Mouse (Mus musculus) forebrain, embryonic 13.5 days (tissue): ENCODE measurements around the gene Ibsp. TPM values are rescaled to one million over a fixed set of nuclear protein-coding genes. Genes with fewer than 3 reads are reported as not detected.

Source experiments
- ATAC-seq: fragments of 200-750 bp; cut with Nextera tagmentation; 2 replicates; pipeline ENCODE4 v1.8.0; 2017
- H3K27ac ChIP-seq: fragments of 300-500 bp; sonication (generic); 2 replicates; pipeline ENCODE4 v1.5.1; 2015; ENCODE audit warnings: inconsistent platforms, mild to moderate bottlenecking, moderate library complexity
- H3K27me3 ChIP-seq: fragments of 300-500 bp; sonication (generic); 2 replicates; pipeline ENCODE4 v1.6.1; 2015; ENCODE audit warnings: mild to moderate bottlenecking, inconsistent platforms
- H3K36me3 ChIP-seq: fragments of 300-500 bp; sonication (generic); 2 replicates; pipeline ENCODE4 v1.6.1; 2015; ENCODE audit warnings: mild to moderate bottlenecking, inconsistent platforms; ENCODE audit not compliant: poor library complexity, severe bottlenecking
- H3K4me1 ChIP-seq: fragments of 300-500 bp; sonication (generic); 2 replicates; pipeline ENCODE4 v1.6.1; 2015; ENCODE audit warnings: inconsistent platforms
- H3K4me2 ChIP-seq: fragments of 300-500 bp; sonication (generic); 2 replicates; pipeline ENCODE4 v1.6.1; 2015; ENCODE audit warnings: inconsistent platforms, mild to moderate bottlenecking, moderate library complexity
- H3K4me3 ChIP-seq: fragments of 300-500 bp; sonication (generic); 2 replicates; pipeline ENCODE4 v1.5.1; 2015; ENCODE audit warnings: mild to moderate bottlenecking, inconsistent platforms
- H3K9ac ChIP-seq: fragments of 300-500 bp; sonication (generic); 2 replicates; pipeline ENCODE4 v1.6.1; 2015; ENCODE audit warnings: mild to moderate bottlenecking, inconsistent platforms
- H3K9me3 ChIP-seq: fragments of 300-500 bp; sonication (generic); replicated peaks from 2 replicates; pipeline ENCODE4 v1.6.1; 2016; ENCODE audit warnings: inconsistent platforms
- WGBS: fragments of 180-500 bp; shearing (Covaris S2); methylation state at CpG from one replicate; pipeline ENCODE4 v1.1.7; 2015; 5-methylcytosine and 5-hydroxymethylcytosine counted together
- polyA plus RNA-seq: library from polyadenylated mRNA; unstranded; fragments of >200 nt; fragmentation: Nextera tagmentation; extraction: Ambion mirVana; gene quantifications from 2 replicates; pipeline ENCODE4 v1.2.1, GENCODE M21; 2015

Ibsp gene
- polyA plus RNA-seq, result 0.28 TPM in 2 replicates

- no peak within 1 kb of the TSS for H3K4me3 ChIP-seq
- no peak within 1 kb of the TSS for H3K4me2 ChIP-seq
- no peaks in the 10 kb centered on the region for H3K9me3 ChIP-seq
- H3K4me1 ChIP-seq, result peaks cover 9% of the 10 kb centered on the region; the same call in 1 of the 2 replicates
- ATAC-seq, result peak; percentile 75
- H3K27me3 ChIP-seq, result no peaks in the 10 kb centered on the region
- H3K27ac ChIP-seq, result no peak within 1 kb of the TSS
- 36% methylated on average over 6 of the region's 6 CpGs for WGBS
- H3K9ac ChIP-seq, result no peak within 1 kb of the TSS
- no peaks in the 10 kb centered on the region for H3K36me3 ChIP-seq
These were observed at the start of gene Ibsp for GRCm38 (mm10) chr5:104298994-104299393. Gene Ibsp, plus strand, starts transcription at chr5:104299171.

GRCm38 (mm10) chr5:104251811-104252210, 47.2 kb upstream of the Ibsp start:
- Histone ChIP-seq H3K27me3 (no peaks in the 10 kb centered on the region), H3K4me2 (no peak overlapping the region), H3K4me1 (no peaks in the 10 kb centered on the region), H3K27ac (no peak overlapping the region), H3K36me3 (no peaks in the 10 kb centered on the region), H3K4me3 (no peak overlapping the region), H3K9me3 (no peaks in the 10 kb centered on the region), H3K9ac (no peak overlapping the region)
- WGBS, result 89% methylated on average over 5 of the region's 5 CpGs
- no peak for ATAC-seq

DNA sequence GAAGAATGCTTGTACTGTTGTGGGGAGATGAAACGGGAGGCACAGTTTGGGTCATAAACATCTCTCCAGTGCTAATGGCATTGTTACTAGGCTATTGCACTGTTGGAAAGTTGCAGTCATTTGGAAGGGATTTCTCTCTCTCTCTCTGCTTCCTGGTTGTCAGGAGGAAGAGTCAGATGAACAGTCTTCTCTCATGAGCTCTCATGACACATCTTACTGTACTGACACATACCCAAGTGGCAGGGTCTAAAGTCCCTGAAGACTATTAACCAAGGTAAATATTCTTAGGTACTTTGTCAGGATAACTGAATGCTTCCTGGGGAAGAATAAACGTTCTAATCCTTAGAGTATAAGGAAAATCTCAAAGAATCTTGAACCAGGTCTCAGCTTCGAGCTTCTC, 42.4 kb upstream of the Ibsp start:
- H3K27me3 ChIP-seq, result no peaks in the 10 kb centered on the region
- 81% methylated on average over 3 of the region's 3 CpGs for WGBS
- H3K9ac ChIP-seq, result no peak overlapping the region
- no peak overlapping the region for H3K4me3 ChIP-seq
- no peak overlapping the region for H3K27ac ChIP-seq
- H3K36me3 ChIP-seq, result no peaks in the 10 kb centered on the region
- no peak overlapping the region for H3K4me2 ChIP-seq
- ATAC-seq, result no peak
- no peaks in the 10 kb centered on the region for H3K9me3 ChIP-seq
- H3K4me1 ChIP-seq, result no peaks in the 10 kb centered on the region

DNA sequence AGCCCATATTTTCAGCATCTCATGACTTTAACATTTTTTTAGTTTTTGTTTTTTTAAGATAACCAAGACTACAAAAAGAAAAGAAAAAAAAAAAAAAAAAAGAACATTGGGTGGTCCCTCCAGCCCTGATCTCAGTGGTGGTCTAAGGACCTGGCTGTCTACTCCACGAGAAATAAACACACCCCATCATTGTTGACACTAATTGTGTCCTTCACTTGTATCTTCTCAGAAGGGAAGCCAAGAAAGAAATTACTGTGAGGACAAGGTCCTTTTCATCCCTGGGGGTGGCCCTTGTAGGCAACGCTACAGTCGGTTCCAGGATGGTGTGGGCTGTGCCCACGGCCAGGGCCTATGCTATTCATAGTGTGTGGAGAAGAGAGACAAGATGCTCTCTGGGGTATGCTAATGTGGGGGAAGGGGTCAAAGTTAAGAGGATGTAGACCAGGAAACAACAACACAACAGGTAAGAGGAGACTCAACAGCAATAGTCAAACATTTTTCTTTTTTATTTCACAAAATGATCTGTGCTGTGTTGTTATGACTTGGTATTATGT, 37.0 kb upstream of the Ibsp start:
- no peak for ATAC-seq
- no peak overlapping the region for H3K4me2 ChIP-seq
- no peak overlapping the region for H3K9ac ChIP-seq
- no peaks in the 10 kb centered on the region for H3K9me3 ChIP-seq
- H3K4me3 ChIP-seq, result no peak overlapping the region
- 81% methylated on average over 4 of the region's 4 CpGs for WGBS
- H3K4me1 ChIP-seq, result no peaks in the 10 kb centered on the region
- H3K36me3 ChIP-seq, result no peaks in the 10 kb centered on the region
- H3K27me3 ChIP-seq, result no peaks in the 10 kb centered on the region
- H3K27ac ChIP-seq, result no peak overlapping the region

DNA sequence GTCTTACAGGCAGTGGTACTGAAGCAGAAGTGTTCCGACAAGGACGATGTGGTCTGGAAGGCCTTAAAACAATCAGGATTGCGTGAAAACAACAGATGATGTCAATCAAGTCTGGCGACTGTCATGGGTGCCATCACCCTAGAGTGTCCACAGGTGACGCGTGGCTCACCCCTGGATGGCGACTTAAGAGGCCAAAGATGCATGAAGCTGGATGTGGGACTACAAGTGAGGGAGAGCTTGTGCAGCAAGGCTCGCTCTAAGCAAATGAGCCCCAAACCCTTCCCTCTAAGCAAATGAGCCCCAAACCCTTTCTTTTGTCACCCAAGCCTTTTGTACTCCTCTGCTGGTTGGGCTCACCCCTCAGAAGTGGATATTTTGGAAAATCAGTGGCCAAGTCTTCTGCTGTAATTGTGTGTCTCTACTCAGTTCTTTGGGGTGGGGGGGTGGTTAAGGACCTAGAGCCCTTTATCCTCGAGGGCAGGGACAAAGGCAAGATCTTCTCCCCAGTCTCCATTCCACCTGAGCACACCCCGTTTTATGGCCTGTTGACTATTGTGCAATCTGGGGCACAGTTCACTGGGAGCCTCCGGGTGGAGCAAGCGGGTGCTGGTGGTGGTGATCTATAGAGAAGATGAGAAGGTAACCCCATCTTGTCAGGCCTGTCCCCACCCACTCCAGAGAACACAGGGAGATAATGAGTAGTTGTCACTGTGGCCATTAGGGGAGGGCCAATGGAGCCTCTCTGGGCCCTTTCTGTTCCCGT, 35.8 kb upstream of the Ibsp start:
- WGBS, result 86% methylated on average over 13 of the region's 13 CpGs
- Histone ChIP-seq H3K9me3 (no peaks in the 10 kb centered on the region), H3K36me3 (no peaks in the 10 kb centered on the region), H3K4me3 (no peak overlapping the region), H3K9ac (no peak overlapping the region), H3K27ac (no peak overlapping the region), H3K4me2 (no peak overlapping the region), H3K27me3 (no peaks in the 10 kb centered on the region), H3K4me1 (no peaks in the 10 kb centered on the region)
- ATAC-seq, result no peak

GRCm38 (mm10) chr5:104294201-104294600, 4.8 kb upstream of the Ibsp start:
- Histone ChIP-seq H3K9ac (no peak overlapping the region), H3K4me3 (no peak overlapping the region), H3K4me2 (no peak overlapping the region), H3K36me3 (no peaks in the 10 kb centered on the region), H3K27me3 (no peaks in the 10 kb centered on the region), H3K4me1 (peaks cover 7% of the 10 kb centered on the region; the same call in 1 of the 2 replicates), H3K27ac (no peak overlapping the region), H3K9me3 (no peaks in the 10 kb centered on the region)
- no peak for ATAC-seq
- WGBS, result 89% methylated on average over 6 of the region's 6 CpGs

DNA sequence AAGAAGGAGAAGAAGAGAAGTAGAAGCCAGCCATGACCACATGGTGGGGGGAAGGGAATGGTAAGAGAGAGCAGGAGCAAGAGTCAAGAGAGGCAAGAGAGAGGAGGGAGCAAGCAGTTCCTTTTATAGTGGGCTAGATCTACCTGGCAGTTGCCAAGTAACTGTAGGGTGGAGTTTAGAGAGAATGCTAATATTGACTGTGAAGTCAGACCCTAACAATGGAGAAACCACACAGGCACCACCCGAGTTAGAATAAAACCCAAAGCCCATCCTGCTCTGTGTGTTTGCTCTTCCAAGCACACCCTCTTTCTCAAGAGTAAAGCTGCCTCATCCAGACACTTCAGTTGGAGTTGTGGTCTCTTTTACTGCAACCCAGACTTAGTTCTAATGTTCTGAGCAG, 15.1 kb downstream of the Ibsp start:
- WGBS, result 71% methylated on average over 1 of the region's 1 CpGs
- no peaks in the 10 kb centered on the region for H3K27me3 ChIP-seq
- no peak for ATAC-seq

DNA sequence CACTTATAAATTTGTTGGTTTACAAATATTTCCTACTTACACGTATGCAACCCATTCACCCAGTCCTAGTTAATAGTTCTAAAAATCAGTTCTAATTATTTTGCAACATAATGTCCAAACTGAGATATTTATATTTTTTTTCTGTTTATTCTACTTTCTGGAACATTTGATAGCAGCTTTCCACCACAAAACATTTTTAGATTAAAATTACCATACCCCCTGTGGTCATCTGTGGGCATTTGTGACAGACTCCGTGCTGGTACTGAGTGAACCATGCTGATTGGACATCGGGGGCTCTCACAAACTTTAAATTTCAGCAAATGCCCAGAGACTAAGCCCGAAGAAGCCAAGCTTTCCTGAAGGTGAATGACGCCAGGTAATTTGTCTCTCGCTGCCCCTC, 26.1 kb downstream of the Ibsp start, which contains the start of gene Mepe:
Gene Mepe, plus strand, starts transcription at position 301 of the 400 bp plus-strand sequence.
- ATAC-seq, result no peak
- H3K27me3 ChIP-seq, result no peaks in the 10 kb centered on the region
- H3K4me1 ChIP-seq, result no peaks in the 10 kb centered on the region
- H3K9me3 ChIP-seq, result no peaks in the 10 kb centered on the region
- H3K4me2 ChIP-seq, result no peak within 1 kb of the TSS
- no peak within 1 kb of the TSS for H3K4me3 ChIP-seq
- no peaks in the 10 kb centered on the region for H3K36me3 ChIP-seq
- no peak within 1 kb of the TSS for H3K9ac ChIP-seq
- no peak within 1 kb of the TSS for H3K27ac ChIP-seq
- 91% methylated on average over 6 of the region's 6 CpGs for WGBS

More for the DNA sequence above, 15.1 kb downstream of the Ibsp start:
- Histone ChIP-seq H3K4me1 (no peaks in the 10 kb centered on the region), H3K4me2 (no peak overlapping the region), H3K4me3 (no peak overlapping the region), H3K9ac (no peak overlapping the region), H3K9me3 (no peaks in the 10 kb centered on the region), H3K36me3 (no peaks in the 10 kb centered on the region), H3K27ac (no peak overlapping the region)

- Histone ChIP-seq H3K27ac (no peak overlapping the region), H3K9me3 (no peaks in the 10 kb centered on the region), H3K36me3 (no peaks in the 10 kb centered on the region), H3K4me1 (no peaks in the 10 kb centered on the region), H3K4me3 (no peak overlapping the region), H3K4me2 (no peak overlapping the region), H3K27me3 (no peaks in the 10 kb centered on the region), H3K9ac (no peak overlapping the region)
- 79% methylated on average over 4 of the region's 4 CpGs for WGBS
- ATAC-seq, result no peak
These were observed 27.9 kb downstream of the Ibsp start for GRCm38 (mm10) chr5:104326884-104327283.

- H3K27me3 ChIP-seq, result no peaks in the 10 kb centered on the region
- 86% methylated on average over 8 of the region's 8 CpGs for WGBS
- no peak overlapping the region for H3K4me2 ChIP-seq
- H3K4me1 ChIP-seq, result no peaks in the 10 kb centered on the region
- no peaks in the 10 kb centered on the region for H3K9me3 ChIP-seq
- no peak overlapping the region for H3K27ac ChIP-seq
- H3K36me3 ChIP-seq, result no peaks in the 10 kb centered on the region
- no peak overlapping the region for H3K4me3 ChIP-seq
- H3K9ac ChIP-seq, result no peak overlapping the region
- ATAC-seq, result no peak
These were observed 28.4 kb downstream of the Ibsp start for GRCm38 (mm10) chr5:104327389-104327788.

DNA sequence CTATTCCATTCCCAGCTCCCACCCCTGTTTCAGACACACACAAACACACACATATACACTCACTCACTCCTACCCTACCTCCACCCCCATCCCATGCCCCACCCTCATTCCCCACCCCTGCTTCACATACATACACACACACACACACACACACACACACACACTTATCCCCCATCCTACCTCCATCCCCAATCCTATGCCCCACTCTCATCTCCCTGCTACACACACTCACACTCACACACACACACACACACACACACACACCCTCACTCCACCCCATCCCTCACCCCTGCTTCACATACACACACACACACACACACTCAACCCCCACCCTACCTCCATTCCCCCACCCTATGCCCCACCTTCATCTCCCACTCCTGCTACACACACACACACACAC, 28.9 kb downstream of the Ibsp start:
- H3K9ac ChIP-seq, result no peak overlapping the region
- H3K27ac ChIP-seq, result no peak overlapping the region
- H3K4me2 ChIP-seq, result no peak overlapping the region
- H3K27me3 ChIP-seq, result no peaks in the 10 kb centered on the region
- no peaks in the 10 kb centered on the region for H3K9me3 ChIP-seq
- 0 out of 2 replicates have a peak, but pooled peaks have one; percentile 13 for ATAC-seq
- no peaks in the 10 kb centered on the region for H3K36me3 ChIP-seq
- H3K4me1 ChIP-seq, result no peaks in the 10 kb centered on the region
- H3K4me3 ChIP-seq, result no peak overlapping the region

- 79% methylated on average over 4 of the region's 4 CpGs for WGBS
- H3K4me3 ChIP-seq, result no peak overlapping the region
- no peaks in the 10 kb centered on the region for H3K36me3 ChIP-seq
- 0 out of 2 replicates have a peak, but pooled peaks have one; percentile 27 for ATAC-seq
- no peaks in the 10 kb centered on the region for H3K4me1 ChIP-seq
- no peak overlapping the region for H3K27ac ChIP-seq
- no peak overlapping the region for H3K4me2 ChIP-seq
- no peak overlapping the region for H3K9ac ChIP-seq
- H3K27me3 ChIP-seq, result no peaks in the 10 kb centered on the region
- no peaks in the 10 kb centered on the region for H3K9me3 ChIP-seq
These were observed 29.4 kb downstream of the Ibsp start for GRCm38 (mm10) chr5:104328317-104328850.
